In the genomic region with DNA sequence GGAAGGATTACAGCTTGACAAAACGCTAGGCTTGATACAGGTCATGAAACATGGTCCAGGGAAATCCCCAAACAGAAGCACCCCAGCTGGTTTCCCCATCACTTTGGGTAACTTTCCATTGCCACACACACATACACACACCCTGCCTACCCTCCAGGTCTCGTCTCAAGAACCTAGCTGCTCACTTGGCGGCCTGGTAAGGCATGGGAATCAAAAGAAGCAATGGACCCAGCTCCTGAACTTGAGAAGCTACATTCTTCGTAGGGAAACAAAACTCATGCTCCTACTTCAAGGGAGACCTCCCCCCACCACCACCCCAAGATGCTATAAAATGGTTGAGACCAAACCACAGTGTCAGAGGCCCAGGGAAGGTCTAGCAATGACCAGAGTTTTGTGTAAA, we compare ENCODE assay signal across 25 mouse cellular contexts. TPM values are rescaled to one million over a fixed set of nuclear protein-coding genes. Genes with fewer than 3 reads are reported as not detected.
"Had no signal": no experiment of that assay in that cellular context is flagged by ENCODE, and none has a peak within 500 bp of the region (broad histone marks: within the 10 kb centered on the region; RNA-seq: fewer than 3 reads in every experiment).

No protein-coding gene starts in this region.

- ATAC-seq: midbrain, embryonic 16.5 days had no signal

- H3K4me2 ChIP-seq: liver, embryonic 13.5 days; midbrain, embryonic 12.5 days; neural tube, embryonic 13.5 days had no signal

- H3K27ac ChIP-seq: kidney, postnatal 0 days; left cerebral cortex, adult 2 months; liver, embryonic 13.5 days; midbrain, embryonic 12.5 days; neural tube, embryonic 13.5 days; stomach, postnatal 0 days had no signal

- H3K36me3 ChIP-seq: liver, embryonic 13.5 days; midbrain, embryonic 12.5 days; neural tube, embryonic 13.5 days had no signal

- DNase-seq: kidney, adult 2 months; kidney, postnatal 36 days; layer of hippocampus, postnatal 36 days; liver, embryonic 13.5 days; lung, adult 2 months; lung, postnatal 14 days; lung, postnatal 4 days; thymus, adult 18-20 months; thymus, postnatal 36 days had no signal

- H3K4me3 ChIP-seq: left cerebral cortex, adult 2 months; liver, embryonic 13.5 days; midbrain, embryonic 12.5 days; myocyte; neural tube, embryonic 13.5 days had no signal

- H3K27me3 ChIP-seq: liver, embryonic 13.5 days; midbrain, embryonic 12.5 days; neural tube, embryonic 13.5 days had no signal

- H3K4me1 ChIP-seq: liver, embryonic 13.5 days; midbrain, embryonic 12.5 days; neural tube, embryonic 13.5 days had no signal

- H3K9ac ChIP-seq: liver, embryonic 13.5 days; midbrain, embryonic 12.5 days; neural tube, embryonic 13.5 days had no signal

- H3K9me3 ChIP-seq: liver, embryonic 13.5 days; midbrain, embryonic 12.5 days; neural tube, embryonic 13.5 days had no signal

RNA-seq across cellular contexts. Expression of a gene that starts 19.9 kb away (rescaled TPM):
- polyA plus RNA-seq: kidney, adult 2 months; kidney, embryonic 14.5 days; limb, embryonic 11.5 days; liver, adult 2 months; liver, embryonic 13.5 days; liver, embryonic 16.5 days; lung, adult 2 months; lung, embryonic 16.5 days; midbrain, embryonic 12.5 days; midbrain, embryonic 16.5 days; myocyte; neural tube, embryonic 13.5 days; small intestine, adult 2 months; stomach, postnatal 0 days had no signal

RNA-seq across cellular contexts. Expression of a gene that starts 59.8 kb away (rescaled TPM):
- polyA plus RNA-seq: kidney, adult 2 months; kidney, postnatal 0 days; limb, embryonic 11.5 days; liver, adult 2 months; liver, embryonic 13.5 days; liver, embryonic 16.5 days; lung, adult 2 months; lung, embryonic 16.5 days; midbrain, embryonic 12.5 days; midbrain, embryonic 16.5 days; neural tube, embryonic 13.5 days; small intestine, adult 2 months; spleen, adult 2 months; stomach, embryonic 14.5 days; stomach, postnatal 0 days; urinary bladder, adult 2 months had no signal
